Mouse (Mus musculus): ENCODE results near the gene Olfr1336. TPM values are rescaled to one million over a fixed set of nuclear protein-coding genes. Genes with fewer than 3 reads are reported as not detected.
"Not testable (repeated sequence)": the region's sequence is repeated elsewhere in the genome, so short reads cannot be mapped to it uniquely, and the experiment has no call there.

The Olfr1336 gene
- polyA plus RNA-seq, 1 experiment from 2014 or later, result not detected

DNA sequence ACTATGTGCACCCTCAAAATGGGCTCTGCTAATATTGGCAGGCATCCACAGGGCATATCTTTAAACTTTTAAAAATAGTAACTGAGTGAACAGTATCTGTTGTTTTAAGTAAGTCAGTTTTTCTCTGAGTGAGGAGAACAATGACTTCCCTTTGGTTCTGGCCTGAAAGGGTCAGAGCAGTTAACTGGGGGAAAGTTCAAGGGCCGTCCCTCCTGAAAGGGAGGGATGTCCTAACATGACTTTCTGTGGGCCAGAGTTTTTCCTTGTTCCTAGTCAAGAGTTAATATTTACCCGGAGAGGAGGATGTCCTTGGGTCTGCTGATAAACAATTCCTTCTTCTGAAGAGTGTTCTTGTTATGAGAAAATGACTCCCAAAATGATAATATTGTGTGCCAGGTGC lies 21.7 kb downstream of the Olfr1336 start:
- not testable (repeated sequence) for ATAC-seq, H3K9ac ChIP-seq
- 83% methylated on average over 2 of the region's 2 CpGs for WGBS

GRCm38 (mm10) chr7:6486841-6487240 lies 30.9 kb downstream of the Olfr1336 start, which contains the start of gene Olfr5:
Gene Olfr5 (minus strand): TSS chr7:6486941.
- H3K9ac ChIP-seq, result no peak within 1 kb of the TSS
- no peak within 1 kb of the TSS for H3K4me2 ChIP-seq
- no peak within 1 kb of the TSS for H3K4me3 ChIP-seq
- H3K27ac ChIP-seq, result no peak within 1 kb of the TSS
- H3K36me3 ChIP-seq (ENCODE audit: poor library complexity, severe bottlenecking), result no peaks in the 10 kb centered on the region
- ATAC-seq, result no peak
- H3K27me3 ChIP-seq, result no peaks in the 10 kb centered on the region
- WGBS, result 31% methylated on average over 2 of the region's 2 CpGs
- no peaks in the 10 kb centered on the region for H3K4me1 ChIP-seq
- H3K9me3 ChIP-seq (replicated peaks), result peaks cover 4% of the 10 kb centered on the region; the same call in 1 of the 2 replicates

More for the DNA sequence above, 21.7 kb downstream of the Olfr1336 start:
- H3K9me3 ChIP-seq (replicated peaks), result peaks cover 15% of the 10 kb centered on the region
- not testable (repeated sequence) for H3K27me3 ChIP-seq; H3K27ac ChIP-seq; H3K36me3 ChIP-seq (ENCODE audit: poor library complexity, severe bottlenecking); H3K4me2 ChIP-seq; H3K4me1 ChIP-seq; H3K4me3 ChIP-seq

DNA sequence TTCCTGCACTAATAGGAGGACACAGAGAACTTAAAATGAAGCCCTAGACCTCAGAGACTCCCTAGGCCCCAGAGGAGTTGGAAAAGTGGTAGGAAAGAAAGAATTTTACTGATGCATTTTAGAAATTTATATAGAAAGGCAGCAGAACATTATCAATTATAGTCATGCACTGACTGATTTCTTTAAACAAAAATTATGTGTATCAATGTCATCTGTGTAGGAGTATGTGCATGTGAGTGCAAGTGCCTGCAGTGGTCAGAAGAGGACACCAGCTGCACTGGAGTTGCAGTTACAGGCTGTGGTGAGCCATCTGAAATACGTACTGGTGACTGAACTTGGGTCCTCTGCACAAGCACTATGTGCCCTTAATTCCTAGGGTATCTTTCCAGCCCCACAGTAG lies 43.7 kb downstream of the Olfr1336 start, which contains the start of gene Olfr1347:
Gene Olfr1347, minus strand, starts transcription at position 101 of the 400 bp plus-strand sequence.
- WGBS, result 43% methylated on average over 1 of the region's 1 CpGs
- no peaks in the 10 kb centered on the region for H3K27me3 ChIP-seq
- H3K4me2 ChIP-seq, result no peak within 1 kb of the TSS
- H3K9me3 ChIP-seq (replicated peaks), result peaks cover 2% of the 10 kb centered on the region; the same call in 1 of the 2 replicates
- H3K9ac ChIP-seq, result no peak within 1 kb of the TSS
- no peaks in the 10 kb centered on the region for H3K36me3 ChIP-seq (ENCODE audit: poor library complexity, severe bottlenecking)
- no peak within 1 kb of the TSS for H3K4me3 ChIP-seq
- ATAC-seq, result no peak
- H3K27ac ChIP-seq, result no peak within 1 kb of the TSS
- no peaks in the 10 kb centered on the region for H3K4me1 ChIP-seq

DNA sequence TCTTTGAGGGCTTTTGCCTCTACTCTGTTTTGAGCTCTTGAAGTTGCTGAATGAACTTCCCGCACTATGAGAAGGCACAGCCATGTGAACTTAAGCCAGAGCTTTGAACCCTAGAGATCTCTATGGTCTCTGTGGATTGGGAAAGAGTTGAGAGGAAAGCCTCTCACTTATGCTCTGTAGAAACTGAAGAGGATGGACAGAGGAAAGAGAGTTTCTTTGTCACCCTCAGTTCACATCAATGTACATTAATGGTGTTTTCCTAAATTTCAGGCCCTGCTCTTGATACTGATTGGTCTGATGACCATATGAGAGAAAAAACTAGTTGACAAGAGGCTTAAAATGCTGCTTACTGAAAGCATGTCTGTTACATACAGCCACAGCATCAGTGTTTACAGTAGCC lies 52.7 kb downstream of the Olfr1336 start, which contains the start of gene Olfr1348:
Gene Olfr1348, minus strand, starts transcription at position 101 of the 400 bp plus-strand sequence.
- H3K9ac ChIP-seq, result no peak within 1 kb of the TSS
- peaks cover 6% of the 10 kb centered on the region for H3K9me3 ChIP-seq (replicated peaks)
- H3K27ac ChIP-seq, result no peak within 1 kb of the TSS
- no peaks in the 10 kb centered on the region for H3K36me3 ChIP-seq (ENCODE audit: poor library complexity, severe bottlenecking)
- H3K27me3 ChIP-seq, result no peaks in the 10 kb centered on the region
- H3K4me2 ChIP-seq, result no peak within 1 kb of the TSS
- H3K4me3 ChIP-seq, result no peak within 1 kb of the TSS
- WGBS, result 87% methylated on average over 1 of the region's 1 CpGs
- ATAC-seq, result no peak
- no peaks in the 10 kb centered on the region for H3K4me1 ChIP-seq

Other genes with a start within 250 kb of the Olfr1336 start
- not detected in 2 replicates for gene Zscan5b, start 233.9 kb upstream of the Olfr1336 start, polyA plus RNA-seq (2015; fragmentation: Nextera tagmentation; extraction: Ambion mirVana)
- not detected in 2 replicates for gene Epp13, start 203.5 kb upstream of the Olfr1336 start, polyA plus RNA-seq (2015; fragmentation: Nextera tagmentation; extraction: Ambion mirVana)
- 14.8 and 16.5 TPM in 2 replicates for gene Zfp667, start 169.6 kb upstream of the Olfr1336 start, polyA plus RNA-seq (2015; fragmentation: Nextera tagmentation; extraction: Ambion mirVana)
- 9.2 and 9.9 TPM in 2 replicates for gene Zfp583, start 124.9 kb upstream of the Olfr1336 start, polyA plus RNA-seq (2015; fragmentation: Nextera tagmentation; extraction: Ambion mirVana)
- gene Gm3854, start 112.4 kb upstream of the Olfr1336 start, polyA plus RNA-seq (2015; fragmentation: Nextera tagmentation; extraction: Ambion mirVana), result 4.1 and 4.9 TPM in 2 replicates
- 3.3 TPM in 2 replicates for gene Zfp78, start 92.9 kb upstream of the Olfr1336 start, polyA plus RNA-seq (2015; fragmentation: Nextera tagmentation; extraction: Ambion mirVana)
- gene Zfp28, start 72.9 kb upstream of the Olfr1336 start, polyA plus RNA-seq (2015; fragmentation: Nextera tagmentation; extraction: Ambion mirVana), result 12.4 and 13.7 TPM in 2 replicates
- 1.4 and 1.6 TPM in 2 replicates for gene Smim17, start 57.5 kb upstream of the Olfr1336 start, polyA plus RNA-seq (2015; fragmentation: Nextera tagmentation; extraction: Ambion mirVana)
- 0.05 TPM in 1 of 2 replicates, not detected in the other for gene Gm20715, start 45.9 kb upstream of the Olfr1336 start, polyA plus RNA-seq (2015; fragmentation: Nextera tagmentation; extraction: Ambion mirVana)
- gene Olfr1344, start 17.5 kb upstream of the Olfr1336 start, polyA plus RNA-seq (2015; fragmentation: Nextera tagmentation; extraction: Ambion mirVana), result 0.09 TPM in 1 of 2 replicates, not detected in the other
- gene Olfr1346, start 10.9 kb downstream of the Olfr1336 start, polyA plus RNA-seq (2015; fragmentation: Nextera tagmentation; extraction: Ambion mirVana), result not detected in 2 replicates
- gene Olfr5, start 30.8 kb downstream of the Olfr1336 start, polyA plus RNA-seq (2015; fragmentation: Nextera tagmentation; extraction: Ambion mirVana), result not detected in 2 replicates
- not detected in 2 replicates for gene Olfr1347, start 43.6 kb downstream of the Olfr1336 start, polyA plus RNA-seq (2015; fragmentation: Nextera tagmentation; extraction: Ambion mirVana)
- not detected in 2 replicates for gene Olfr1348, start 52.6 kb downstream of the Olfr1336 start, polyA plus RNA-seq (2015; fragmentation: Nextera tagmentation; extraction: Ambion mirVana)
- not detected in 2 replicates for gene Olfr1349, start 66.8 kb downstream of the Olfr1336 start, polyA plus RNA-seq (2015; fragmentation: Nextera tagmentation; extraction: Ambion mirVana)
- not detected in 2 replicates for gene Olfr1350, start 108.7 kb downstream of the Olfr1336 start, polyA plus RNA-seq (2015; fragmentation: Nextera tagmentation; extraction: Ambion mirVana)
- 0.84 and 1.3 TPM in 2 replicates for gene Zim1, start 240.3 kb downstream of the Olfr1336 start, polyA plus RNA-seq (2015; fragmentation: Nextera tagmentation; extraction: Ambion mirVana)